Mouse (Mus musculus) G1E (cell line): ENCODE results near the gene Hist1h2bn. TPM values are rescaled to one million over a fixed set of nuclear protein-coding genes. Genes with fewer than 3 reads are reported as not detected.
"Not testable (repeated sequence)": the region's sequence is repeated elsewhere in the genome, so short reads cannot be mapped to it uniquely, and the experiment has no call there.

Experiments used
- ATAC-seq: 2 replicates; pipeline ENCODE4 v1.8.0; 2016; ENCODE audit warnings: mild to moderate bottlenecking; ENCODE audit not compliant: insufficient number of reproducible peaks, poor library complexity, low FRiP score, severe bottlenecking; ENCODE audit errors: extremely low read depth
- DNase-seq: peaks from one replicate; pipeline ENCODE4 v3.0.0; 2012; ENCODE audit warnings: low spot score
- H3K27me3 ChIP-seq: 2 replicates; pipeline ENCODE4 v1.6.1; 2012; ENCODE audit warnings: mild to moderate bottlenecking, low read length, inconsistent platforms; ENCODE audit not compliant: insufficient read depth
- H3K36me3 ChIP-seq: replicated peaks from 2 replicates; pipeline ENCODE3; 2012; ENCODE audit warnings: mild to moderate bottlenecking, inconsistent platforms
- H3K4me1 ChIP-seq: 2 replicates; pipeline ENCODE4 v1.6.1; 2012; ENCODE audit warnings: low read depth, low read length, inconsistent platforms, mixed read lengths; ENCODE audit not compliant: insufficient read depth
- H3K4me3 ChIP-seq: 2 replicates; pipeline ENCODE4 v1.5.1; 2012; ENCODE audit warnings: low read depth, mild to moderate bottlenecking, inconsistent platforms, low read length, moderate library complexity, mixed read lengths
- H3K9me3 ChIP-seq: replicated peaks from 2 replicates; pipeline ENCODE4 v1.6.1; 2012; ENCODE audit warnings: inconsistent platforms
- CTCF ChIP-seq: IDR thresholded peaks from 2 replicates; pipeline ENCODE4 v1.5.1; 2012; ENCODE audit warnings: low read depth, low read length, inconsistent platforms, mixed read lengths
- GATA1 ChIP-seq: IDR thresholded peaks from 2 replicates; pipeline ENCODE4 v1.6.1; 2012; ENCODE audit warnings: borderline replicate concordance, low read length, inconsistent platforms, mixed read lengths
- GATA2 ChIP-seq: IDR thresholded peaks from 2 replicates; pipeline ENCODE4 v1.6.1; 2012; ENCODE audit warnings: low read depth, low read length, inconsistent platforms, borderline replicate concordance
- POLR2AphosphoS5 ChIP-seq: IDR thresholded peaks from 2 replicates; pipeline ENCODE4 v1.6.1; 2012; ENCODE audit warnings: low read depth, low read length, inconsistent platforms; ENCODE audit not compliant: insufficient replicate concordance
- TAL1 ChIP-seq: conservative IDR thresholded peaks from 2 replicates; pipeline ENCODE4 v1.6.1; 2012; ENCODE audit warnings: low read depth, low read length, inconsistent platforms, mixed read lengths
- polyA plus RNA-seq: library from polyadenylated mRNA; stranded (reverse); fragments of >175 nt; gene quantifications from 2 replicates; pipeline ENCODE4 v1.2.3, GENCODE M21; 2012
- total RNA-seq, 2 experiments: library from RNA; stranded (forward) in 1 of 2; stranded (reverse) in 1 of 2; fragments of 200-1000 nt in 1 of 2; fragments of >200 nt in 1 of 2; fragmentation: Nextera tagmentation in 1 of 2; gene quantifications; 2 replicates each; pipeline ENCODE4 v1.2.3; 2014 to 2017

Hist1h2bn gene
- total and polyA plus RNA-seq, 3 experiments = 0.98 to 535 (median 410) TPM

DNA sequence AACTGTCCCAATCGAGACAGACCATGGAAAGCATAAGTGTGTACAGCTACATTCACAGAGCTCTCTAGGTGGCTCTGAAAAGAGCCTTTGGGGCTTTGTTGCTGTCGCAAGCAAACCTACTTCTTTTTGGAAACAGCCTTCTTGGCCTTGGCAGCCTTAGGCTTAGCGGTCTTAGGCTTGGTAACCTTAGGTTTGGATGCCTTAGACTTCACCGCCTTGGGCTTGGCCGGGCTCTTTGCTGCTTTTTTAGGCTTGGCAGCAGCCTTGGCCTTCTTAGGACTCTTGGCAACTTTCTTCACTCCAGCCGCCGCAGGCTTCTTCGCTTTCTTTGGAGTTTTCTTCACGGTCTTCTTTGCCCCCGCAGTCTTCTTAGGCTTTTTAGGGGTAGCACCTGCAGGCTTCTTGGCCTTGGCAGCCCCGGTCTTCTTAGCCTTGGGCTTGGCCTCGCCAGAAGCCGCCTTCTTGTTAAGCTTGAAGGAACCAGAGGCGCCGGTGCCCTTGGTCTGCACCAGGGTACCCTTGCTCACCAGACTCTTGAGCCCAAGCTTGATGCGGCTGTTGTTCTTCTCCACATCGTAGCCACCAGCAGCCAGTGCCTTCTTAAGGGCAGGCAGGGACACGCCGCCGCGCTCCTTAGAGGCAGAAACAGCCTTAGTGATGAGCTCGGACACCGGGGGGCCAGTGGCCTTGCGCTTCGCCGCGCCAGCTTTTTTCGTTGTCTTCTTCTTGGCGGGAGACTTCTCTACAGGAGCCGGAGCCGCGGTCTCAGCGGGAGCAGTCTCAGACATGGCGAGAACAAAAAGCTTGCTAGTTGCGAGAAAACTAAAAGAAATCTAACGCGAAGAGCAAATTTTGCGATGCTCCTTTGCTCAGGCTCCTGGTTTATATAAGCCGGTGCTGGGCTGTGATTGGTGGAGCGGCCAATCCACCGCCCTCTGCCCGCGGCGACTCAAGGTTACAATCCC lies 26.1 kb downstream of the Hist1h2bn start, which contains the start of gene Hist1h1b:
Hist1h1b (minus strand) TSS at position 859 of the 965 bp plus-strand sequence.
- Histone ChIP-seq H3K4me1 (peaks cover 22% of the 10 kb centered on the region), H3K36me3 (no peaks in the 10 kb centered on the region), H3K27me3 (no peaks in the 10 kb centered on the region), H3K9me3 (no peaks in the 10 kb centered on the region), H3K4me3 (peak within 1 kb of the TSS; percentile 73)
- TF ChIP-seq POLR2AphosphoS5 = peak; percentile 95
- TF ChIP-seq GATA2 = no peak
- ATAC-seq (peak; percentile 32), DNase-seq (peak; percentile 68)

DNA sequence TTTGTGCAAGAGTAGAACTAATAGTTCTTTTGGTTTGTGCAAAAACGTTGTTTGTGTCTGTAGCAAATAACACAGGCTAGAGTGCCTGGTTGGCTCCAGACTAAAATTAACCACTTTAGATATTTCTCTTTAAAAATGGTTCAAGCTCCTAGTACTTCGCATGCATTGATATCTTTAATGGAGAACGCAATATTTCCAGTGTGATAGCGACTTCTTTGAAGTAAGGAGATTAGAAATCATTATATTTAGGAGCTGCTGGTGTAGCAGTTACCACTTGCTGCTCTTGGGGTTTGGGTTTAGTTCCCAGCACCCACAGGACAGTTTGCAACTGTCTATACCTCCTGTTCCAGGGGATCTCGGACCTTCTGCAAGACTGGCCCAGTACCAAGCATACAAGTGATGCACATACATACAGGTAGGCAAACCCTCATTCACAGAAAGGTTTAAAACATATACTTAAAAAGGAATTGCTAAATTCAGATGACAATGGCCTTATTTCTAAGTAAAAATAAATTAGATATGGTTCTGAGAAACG lies 27.2 kb downstream of the Hist1h2bn start:
- DNase-seq (no peak), ATAC-seq (no peak)
- H3K4me1 ChIP-seq = peaks cover 25% of the 10 kb centered on the region

DNA sequence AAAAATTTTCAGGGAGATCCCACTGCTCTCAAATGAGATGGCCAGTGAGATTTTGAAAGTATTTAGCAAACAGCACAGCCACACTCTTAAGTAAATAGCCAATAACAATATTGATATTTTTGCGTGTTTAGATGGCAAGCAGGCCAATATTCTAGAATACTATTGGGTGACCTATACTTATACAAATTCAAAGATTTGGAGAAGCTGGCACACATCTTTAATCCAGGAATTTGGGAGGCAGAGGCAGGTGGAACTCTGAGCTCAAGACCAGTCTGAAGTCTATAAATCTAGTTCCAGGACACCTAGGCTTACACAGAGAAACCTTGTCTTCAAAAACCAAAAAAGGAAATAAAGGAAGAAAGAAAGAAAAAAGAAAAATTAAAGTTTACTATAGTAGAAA lies 27.7 kb downstream of the Hist1h2bn start:
- Histone ChIP-seq H3K9me3 (no peaks in the 10 kb centered on the region), H3K4me1 (peaks cover 23% of the 10 kb centered on the region), H3K4me3 (no peak overlapping the region), H3K36me3 (no peaks in the 10 kb centered on the region), H3K27me3 (no peaks in the 10 kb centered on the region)
- TF ChIP-seq POLR2AphosphoS5 (0 out of 2 replicates have a peak, but pooled peaks have one; percentile 27), GATA1 (no peak), GATA2 (no peak), CTCF (no peak), TAL1 (no peak)
- ATAC-seq (no peak), DNase-seq (no peak)

More for the DNA sequence above, 27.2 kb downstream of the Hist1h2bn start:
- Histone ChIP-seq H3K4me3 (no peak overlapping the region; the same call in 1 of the 2 replicates), H3K9me3 (no peaks in the 10 kb centered on the region), H3K36me3 (no peaks in the 10 kb centered on the region), H3K27me3 (no peaks in the 10 kb centered on the region)
- TF ChIP-seq CTCF = no peak
- TF ChIP-seq POLR2AphosphoS5 = no peak
- TF ChIP-seq TAL1 = no peak
- no peak for TF ChIP-seq GATA1
- no peak for TF ChIP-seq GATA2

DNA sequence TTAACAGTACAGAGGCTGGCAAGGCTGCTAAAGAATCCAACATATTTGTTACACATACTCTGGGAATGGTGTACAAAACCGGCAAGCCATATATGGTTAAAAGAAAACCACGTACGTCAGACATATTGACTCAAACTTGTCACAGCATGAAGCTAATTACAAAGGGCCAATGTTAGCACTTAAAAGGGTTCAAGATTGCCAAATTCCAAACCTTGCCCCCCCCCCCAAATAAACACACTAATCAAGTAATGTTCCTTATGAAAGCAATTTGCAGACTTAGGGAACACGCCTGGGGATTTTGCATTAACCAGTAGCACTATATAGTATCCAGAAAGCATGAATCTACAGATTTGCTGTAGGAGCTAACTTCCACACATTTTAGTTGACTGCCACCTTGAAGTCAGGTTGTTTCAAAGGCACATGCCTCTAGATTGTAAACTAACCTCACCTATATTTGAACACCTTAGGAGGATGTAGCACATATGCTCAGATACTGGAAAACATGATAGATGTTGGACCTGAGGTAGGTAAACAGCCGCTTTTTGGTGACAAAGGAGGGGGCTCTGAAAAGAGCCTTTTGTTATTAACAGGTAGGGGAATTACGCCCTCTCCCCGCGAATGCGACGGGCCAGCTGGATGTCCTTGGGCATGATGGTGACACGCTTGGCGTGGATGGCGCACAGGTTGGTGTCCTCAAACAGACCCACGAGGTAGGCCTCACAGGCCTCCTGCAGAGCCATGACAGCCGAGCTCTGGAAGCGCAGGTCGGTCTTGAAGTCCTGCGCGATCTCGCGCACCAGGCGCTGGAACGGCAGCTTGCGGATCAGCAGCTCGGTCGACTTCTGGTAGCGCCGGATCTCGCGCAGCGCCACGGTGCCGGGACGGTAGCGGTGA lies 28.7 kb downstream of the Hist1h2bn start:
- ATAC-seq, H3K27me3 ChIP-seq, H3K9me3 ChIP-seq, DNase-seq, H3K36me3 ChIP-seq: not testable (repeated sequence)
- H3K4me1 ChIP-seq = peaks cover 18% of the 10 kb centered on the region
- peak; percentile 83 for TF ChIP-seq POLR2AphosphoS5
- H3K4me3 ChIP-seq = peak overlapping the region; percentile 63; the same call in 1 of the 2 replicates

DNA sequence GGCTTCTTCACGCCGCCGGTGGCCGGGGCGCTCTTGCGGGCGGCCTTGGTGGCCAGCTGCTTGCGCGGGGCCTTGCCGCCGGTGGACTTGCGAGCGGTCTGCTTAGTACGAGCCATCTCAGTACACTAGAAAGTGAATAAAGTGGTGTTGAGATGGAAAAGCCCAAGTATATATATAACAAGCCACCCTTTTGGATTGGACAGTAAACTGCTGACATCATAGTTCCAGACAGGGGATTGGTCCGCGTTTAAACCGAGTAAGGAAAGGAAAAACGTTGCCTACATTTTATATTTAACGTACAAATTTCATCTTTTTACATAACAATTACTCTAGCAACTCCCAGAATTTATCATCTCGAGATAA lies 29.3 kb downstream of the Hist1h2bn start, which contains the start of gene Hist1h3i:
Hist1h3i (minus strand) TSS at position 116 of the 363 bp plus-strand sequence.
- TF ChIP-seq POLR2AphosphoS5 (peak; percentile 93; the same call in 1 of the 2 replicates), GATA2 (no peak)
- ATAC-seq (no peak), DNase-seq (peak; percentile 51)
- Histone ChIP-seq H3K4me3 (peak within 1 kb of the TSS; percentile 63; the same call in 1 of the 2 replicates), H3K36me3 (no peaks in the 10 kb centered on the region), H3K27me3 (no peaks in the 10 kb centered on the region), H3K4me1 (peaks cover 19% of the 10 kb centered on the region), H3K9me3 (no peaks in the 10 kb centered on the region)

DNA sequence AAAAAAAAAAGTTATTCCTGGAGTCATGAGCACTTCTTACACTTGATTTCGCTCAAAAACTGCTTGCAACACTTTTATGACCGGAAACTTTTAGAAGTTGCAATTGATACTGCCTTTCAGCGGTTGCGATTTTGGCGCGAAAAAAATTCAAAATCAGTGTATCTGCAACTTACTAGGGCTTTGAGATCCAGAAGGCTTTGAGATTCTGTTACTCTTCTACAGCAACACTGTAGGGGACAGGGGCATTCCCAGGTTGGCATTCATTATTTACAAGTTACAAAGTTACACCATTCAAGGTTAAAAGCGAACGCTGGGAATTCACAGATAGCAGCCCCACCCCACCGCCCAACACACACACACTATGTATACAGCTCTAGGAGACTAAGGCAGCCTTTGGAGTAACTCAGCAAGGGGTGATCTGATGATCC lies 29.8 kb downstream of the Hist1h2bn start:
- Histone ChIP-seq H3K4me1 (peaks cover 21% of the 10 kb centered on the region), H3K36me3 (no peaks in the 10 kb centered on the region), H3K4me3 (peak overlapping the region; percentile 33; the same call in 1 of the 2 replicates), H3K9me3 (no peaks in the 10 kb centered on the region), H3K27me3 (no peaks in the 10 kb centered on the region)
- DNase-seq = no peak
- no peak for ATAC-seq
- TF ChIP-seq TAL1 (no peak), CTCF (no peak), POLR2AphosphoS5 (no peak), GATA2 (no peak), GATA1 (no peak)
